Comparison of ENCODE assay signal across 28 mouse cellular contexts in genomic region chr4:104027239-104027638, GRCm38 (mm10).
A peak's percentile ranks its signal among the peaks of the same experiment; 100 is the strongest.
DNase-seq lines count a peak whose midpoint lies in the region; ATAC-seq and TF ChIP-seq lines count a peak whose summit lies in the region.
"Had no signal": no experiment of that assay in that cellular context is flagged by ENCODE, and none has a peak within 500 bp of the region (broad histone marks: within the 10 kb centered on the region; RNA-seq: fewer than 3 reads in every experiment).

No protein-coding gene starts in this region.

- H3K4me2 ChIP-seq in midbrain, embryonic 11.5 days = no peak overlapping the region
- no peak overlapping the region for H3K4me2 ChIP-seq in midbrain, embryonic 13.5 days (replicated peaks)
- H3K4me2 ChIP-seq in midbrain, embryonic 14.5 days (ENCODE audit: low read length) = no peak overlapping the region
- H3K4me2 ChIP-seq: embryonic facial prominence, embryonic 13.5 days; embryonic facial prominence, embryonic 15.5 days; forebrain, embryonic 12.5 days had no signal

- H3K4me1 ChIP-seq in midbrain, embryonic 11.5 days (ENCODE audit: control insufficient read depth, insufficient read depth, low read length) = no peaks in the 10 kb centered on the region
- 0 out of 2 replicates have a peak, but pooled peaks cover 4% of the 10 kb centered on the region for H3K4me1 ChIP-seq in midbrain, embryonic 10.5 days
- peaks cover 4% of the 10 kb centered on the region for H3K4me1 ChIP-seq in midbrain, embryonic 13.5 days (replicated peaks)
- 0 out of 2 replicates have a peak, but pooled peaks cover 3% of the 10 kb centered on the region for H3K4me1 ChIP-seq in midbrain, embryonic 14.5 days (ENCODE audit: control insufficient read depth, insufficient read depth, low read length)
- H3K4me1 ChIP-seq: embryonic facial prominence, embryonic 13.5 days; embryonic facial prominence, embryonic 15.5 days; forebrain, embryonic 12.5 days had no signal

- H3K9ac ChIP-seq in midbrain, embryonic 11.5 days (ENCODE audit: low read length) = no peak overlapping the region
- no peak overlapping the region for H3K9ac ChIP-seq in midbrain, embryonic 13.5 days (replicated peaks)
- no peak overlapping the region for H3K9ac ChIP-seq in midbrain, embryonic 14.5 days (replicated peaks; ENCODE audit: low read length)
- H3K9ac ChIP-seq: embryonic facial prominence, embryonic 13.5 days; embryonic facial prominence, embryonic 15.5 days; forebrain, embryonic 12.5 days had no signal

- no peaks in the 10 kb centered on the region for H3K27me3 ChIP-seq in midbrain, embryonic 11.5 days (ENCODE audit: control insufficient read depth, insufficient read depth, low read length)
- H3K27me3 ChIP-seq in midbrain, embryonic 10.5 days (ENCODE audit: low read depth, poor library complexity, severe bottlenecking) = no peaks in the 10 kb centered on the region
- no peaks in the 10 kb centered on the region for H3K27me3 ChIP-seq in midbrain, embryonic 13.5 days
- no peaks in the 10 kb centered on the region for H3K27me3 ChIP-seq in midbrain, embryonic 14.5 days (ENCODE audit: control insufficient read depth, insufficient read depth, low read length)
- H3K27me3 ChIP-seq: CH12.LX; embryonic facial prominence, embryonic 13.5 days; embryonic facial prominence, embryonic 15.5 days; forebrain, embryonic 12.5 days; Patski had no signal

- DNase-seq in heart, adult 11 months = peak; percentile 37
- DNase-seq in heart, adult 8-10 months (ENCODE audit: low spot score) = no peak
- peak; percentile 19 for DNase-seq in midbrain, embryonic 11.5 days (ENCODE audit: low spot score, missing footprints)
- DNase-seq in midbrain, embryonic 10.5 days (ENCODE audit: low spot score) = no peak
- no peak for DNase-seq in midbrain, embryonic 14.5 days
- peak; percentile 35 for DNase-seq in brain, embryonic 14.5 days (ENCODE audit: low read depth)
- DNase-seq: adrenal gland, adult 8-10 months; adrenal gland, postnatal 14 days; adrenal gland, postnatal 36 days; B cell, adult 2 months; cerebellum, adult 11 months; cerebellum, adult 18-20 months; cerebellum, adult 8-10 months; cerebellum, adult 9-11 months; cerebellum, postnatal 14 days; cerebellum, postnatal 36 days had no signal

- ATAC-seq in midbrain, embryonic 11.5 days (ENCODE audit: low FRiP score) = peak; percentile 42; the same call in 1 of the 2 replicates
- peak; percentile 65 for ATAC-seq in midbrain, embryonic 13.5 days
- ATAC-seq in midbrain, embryonic 14.5 days (ENCODE audit: low FRiP score, low TSS enrichment) = no peak; the same call in 1 of the 2 replicates
- ATAC-seq: activated CD4-positive, CD25-positive, alpha-beta regulatory T cell, adult 4 months; CD4-positive, CD25-positive, alpha-beta regulatory T cell, adult 4 months; forebrain, embryonic 14.5 days; Patski had no signal

- no peak overlapping the region for H3K4me3 ChIP-seq in midbrain, embryonic 11.5 days (ENCODE audit: low read depth, low read length)
- H3K4me3 ChIP-seq in midbrain, embryonic 10.5 days = no peak overlapping the region
- no peak overlapping the region for H3K4me3 ChIP-seq in midbrain, embryonic 13.5 days (replicated peaks)
- no peak overlapping the region for H3K4me3 ChIP-seq in midbrain, embryonic 14.5 days (replicated peaks; ENCODE audit: low read depth, low read length)
- H3K4me3 ChIP-seq: embryonic facial prominence, embryonic 13.5 days; embryonic facial prominence, embryonic 15.5 days; erythroblast, embryonic 14.5 days; forebrain, embryonic 10.5 days; forebrain, embryonic 12.5 days had no signal

- no peak overlapping the region for H3K27ac ChIP-seq in midbrain, embryonic 11.5 days (ENCODE audit: low read depth, low read length)
- no peak overlapping the region for H3K27ac ChIP-seq in midbrain, embryonic 10.5 days (replicated peaks)
- no peak overlapping the region for H3K27ac ChIP-seq in midbrain, embryonic 13.5 days
- H3K27ac ChIP-seq in midbrain, embryonic 14.5 days (replicated peaks; ENCODE audit: low read depth, low read length) = no peak overlapping the region
- H3K27ac ChIP-seq: embryonic facial prominence, embryonic 13.5 days; embryonic facial prominence, embryonic 15.5 days; forebrain, embryonic 10.5 days; forebrain, embryonic 12.5 days had no signal

- 77% methylated on average over 1 of the region's 1 CpGs for WGBS in midbrain, embryonic 11.5 days
- WGBS in midbrain, embryonic 10.5 days = 79% methylated on average over 1 of the region's 1 CpGs
- 77% methylated on average over 1 of the region's 1 CpGs for WGBS in midbrain, embryonic 13.5 days
- 80% methylated on average over 1 of the region's 1 CpGs for WGBS in midbrain, embryonic 14.5 days

- no peaks in the 10 kb centered on the region for H3K9me3 ChIP-seq in midbrain, embryonic 11.5 days (ENCODE audit: control insufficient read depth, low read length)
- H3K9me3 ChIP-seq in midbrain, embryonic 10.5 days (replicated peaks) = no peaks in the 10 kb centered on the region
- no peaks in the 10 kb centered on the region for H3K9me3 ChIP-seq in midbrain, embryonic 13.5 days
- no peaks in the 10 kb centered on the region for H3K9me3 ChIP-seq in midbrain, embryonic 14.5 days (ENCODE audit: control insufficient read depth, low read length)
- H3K9me3 ChIP-seq: embryonic facial prominence, embryonic 13.5 days; embryonic facial prominence, embryonic 15.5 days; forebrain, embryonic 10.5 days; forebrain, embryonic 12.5 days had no signal

- no peak for TF ChIP-seq CTCF in brain, embryonic 14.5 days (IDR thresholded peaks at IDR 0.05; ENCODE audit: borderline replicate concordance, extremely low read depth, insufficient read depth, insufficient read length)

- TF ChIP-seq POLR2A in brain, embryonic 14.5 days (IDR thresholded peaks at IDR 0.05; ENCODE audit: borderline replicate concordance, extremely low read depth, insufficient read depth, insufficient read length, poor library complexity, severe bottlenecking) = no peak

- H3K36me3 ChIP-seq in midbrain, embryonic 11.5 days (ENCODE audit: control insufficient read depth, insufficient read depth, low read length) = no peaks in the 10 kb centered on the region
- H3K36me3 ChIP-seq in midbrain, embryonic 10.5 days = no peaks in the 10 kb centered on the region
- no peaks in the 10 kb centered on the region for H3K36me3 ChIP-seq in midbrain, embryonic 13.5 days
- H3K36me3 ChIP-seq in midbrain, embryonic 14.5 days (ENCODE audit: control insufficient read depth, insufficient read depth, low read length) = no peaks in the 10 kb centered on the region
- H3K36me3 ChIP-seq: embryonic facial prominence, embryonic 13.5 days; embryonic facial prominence, embryonic 15.5 days; forebrain, embryonic 10.5 days; forebrain, embryonic 12.5 days; G1E had no signal

Comparison
In these comparisons a context has a peak if more than half of its experiments do, and no peak if none do; other contexts are left out.
1. DNase-seq: peak in heart, adult 11 months (single experiment), midbrain, embryonic 11.5 days (single experiment) and brain, embryonic 14.5 days (single experiment); none in heart, adult 8-10 months (single experiment), midbrain, embryonic 10.5 days (single experiment) and midbrain, embryonic 14.5 days (single experiment).